Mouse (Mus musculus): Measurements from ENCODE around the gene Nsmce3. TPM values are rescaled to one million over a fixed set of nuclear protein-coding genes. Genes with fewer than 3 reads are reported as not detected.

Nsmce3 gene
- polyA plus RNA-seq, 1 experiment from 2014 or later: 11.3 TPM

DNA sequence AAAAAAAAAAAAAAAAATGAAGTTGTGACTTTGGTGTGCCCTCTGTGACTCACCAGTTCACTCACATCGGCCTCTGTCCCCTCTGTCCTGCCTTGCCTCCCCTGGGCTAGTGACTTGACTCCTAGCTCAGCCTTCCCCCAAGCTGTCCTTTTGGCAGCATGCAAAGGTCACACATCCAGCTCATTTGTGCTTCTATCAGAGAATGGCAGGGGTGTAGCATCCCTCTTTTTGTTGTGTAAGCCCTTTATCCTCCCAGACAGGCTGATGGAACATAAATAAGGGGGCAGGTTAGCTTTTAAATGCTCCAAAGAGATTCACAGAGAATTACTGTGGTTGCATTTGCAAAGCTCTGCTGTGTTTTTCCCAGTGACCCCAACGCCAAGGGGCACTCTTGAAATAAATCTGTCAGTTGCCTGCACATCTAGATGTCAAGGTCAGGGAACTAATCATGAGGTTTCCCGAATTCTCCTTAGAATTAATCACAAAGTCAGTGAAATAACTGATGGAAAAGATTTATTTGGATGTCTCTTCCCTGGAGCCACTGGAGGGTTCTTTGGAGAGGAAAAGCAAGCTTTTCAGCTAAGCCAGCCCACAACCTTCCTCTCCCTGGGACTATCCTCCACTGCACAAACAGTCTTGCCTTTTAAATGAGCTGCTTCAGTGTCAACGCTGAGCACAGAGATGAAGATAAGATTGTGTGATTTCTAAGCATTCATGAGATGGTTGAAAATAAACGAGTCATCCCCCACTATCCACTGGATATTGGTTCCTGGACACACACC lies 42.4 kb downstream of the Nsmce3 start:
- no peak overlapping the region for H3K27ac ChIP-seq (ENCODE audit: low read depth, low read length)
- no peaks in the 10 kb centered on the region for H3K36me3 ChIP-seq (ENCODE audit: control insufficient read depth, insufficient read depth, low read length)
- WGBS: 48% methylated on average over 5 of the region's 5 CpGs
- H3K4me2 ChIP-seq: no peak overlapping the region
- ATAC-seq (replicated peaks; ENCODE audit: low FRiP score): no peak
- H3K4me3 ChIP-seq (ENCODE audit: low read depth, low read length): no peak overlapping the region
- no peaks in the 10 kb centered on the region for H3K4me1 ChIP-seq (replicated peaks; ENCODE audit: control insufficient read depth, insufficient read depth, low read length)
- no peaks in the 10 kb centered on the region for H3K9me3 ChIP-seq (ENCODE audit: control insufficient read depth, low read length)
- no peak overlapping the region for H3K9ac ChIP-seq (ENCODE audit: low read depth, low read length)
- H3K27me3 ChIP-seq (replicated peaks; ENCODE audit: control insufficient read depth, insufficient read depth, low read length): no peaks in the 10 kb centered on the region
- no peak for DNase-seq (ENCODE audit: low spot score)

GRCm38 (mm10) chr7:64821081-64821480 lies 51.7 kb downstream of the Nsmce3 start:
- no peak for DNase-seq (ENCODE audit: low spot score)

DNA sequence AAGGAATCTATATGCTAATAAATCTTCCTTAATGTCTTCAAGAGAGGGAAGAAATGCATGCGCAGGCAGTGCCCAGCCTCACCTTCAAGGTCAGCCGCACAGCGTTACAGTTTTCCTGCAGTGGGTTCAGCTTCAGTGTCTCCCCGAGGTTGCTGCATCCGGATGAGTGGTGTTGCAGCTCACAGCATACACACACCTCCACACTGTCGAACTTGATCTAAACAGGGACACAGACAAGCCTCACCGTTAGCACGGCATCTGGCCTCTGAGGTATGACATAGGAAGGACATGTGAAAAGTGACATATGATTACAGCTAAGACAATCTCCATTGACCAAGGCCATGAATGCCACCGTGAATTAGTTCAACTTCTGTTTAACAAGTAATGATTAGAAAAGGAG lies 53.1 kb downstream of the Nsmce3 start:
- H3K4me3 ChIP-seq (ENCODE audit: low read depth, low read length): no peak overlapping the region
- DNase-seq (ENCODE audit: low spot score) (no peak), ATAC-seq (replicated peaks; ENCODE audit: low FRiP score) (no peak)
- 82% methylated on average over 9 of the region's 9 CpGs for WGBS
- no peak overlapping the region for H3K27ac ChIP-seq (ENCODE audit: low read depth, low read length)
- H3K4me1 ChIP-seq (replicated peaks; ENCODE audit: control insufficient read depth, insufficient read depth, low read length): no peaks in the 10 kb centered on the region
- H3K36me3 ChIP-seq (ENCODE audit: control insufficient read depth, insufficient read depth, low read length): no peaks in the 10 kb centered on the region
- no peak overlapping the region for H3K4me2 ChIP-seq
- H3K9ac ChIP-seq (ENCODE audit: low read depth, low read length): no peak overlapping the region
- H3K27me3 ChIP-seq (replicated peaks; ENCODE audit: control insufficient read depth, insufficient read depth, low read length): no peaks in the 10 kb centered on the region
- H3K9me3 ChIP-seq (ENCODE audit: control insufficient read depth, low read length): no peaks in the 10 kb centered on the region

More at GRCm38 (mm10) chr7:64821081-64821480, 51.7 kb downstream of the Nsmce3 start:
- WGBS: 69% methylated on average over 5 of the region's 5 CpGs
- no peak overlapping the region for H3K4me3 ChIP-seq (ENCODE audit: low read depth, low read length)
- H3K27ac ChIP-seq (ENCODE audit: low read depth, low read length): no peak overlapping the region
- no peaks in the 10 kb centered on the region for H3K4me1 ChIP-seq (replicated peaks; ENCODE audit: control insufficient read depth, insufficient read depth, low read length)
- no peak overlapping the region for H3K4me2 ChIP-seq
- no peak for ATAC-seq (replicated peaks; ENCODE audit: low FRiP score)
- H3K9me3 ChIP-seq (ENCODE audit: control insufficient read depth, low read length): no peaks in the 10 kb centered on the region
- no peaks in the 10 kb centered on the region for H3K27me3 ChIP-seq (replicated peaks; ENCODE audit: control insufficient read depth, insufficient read depth, low read length)
- no peaks in the 10 kb centered on the region for H3K36me3 ChIP-seq (ENCODE audit: control insufficient read depth, insufficient read depth, low read length)
- no peak overlapping the region for H3K9ac ChIP-seq (ENCODE audit: low read depth, low read length)
